Mouse (Mus musculus): ENCODE results near the gene Kdm8. TPM values are rescaled to one million over a fixed set of nuclear protein-coding genes. Genes with fewer than 3 reads are reported as not detected.
"Not testable (repeated sequence)": the region's sequence is repeated elsewhere in the genome, so short reads cannot be mapped to it uniquely, and the experiment has no call there.

The Kdm8 gene
- polyA plus RNA-seq, 1 experiment from 2014 or later, result 8.4 TPM

- H3K9ac ChIP-seq, result no peak overlapping the region
- H3K27me3 ChIP-seq, result no peaks in the 10 kb centered on the region
- 84% methylated on average over 7 of the region's 7 CpGs for WGBS
- no peak for ATAC-seq
- no peak overlapping the region for H3K4me3 ChIP-seq
- no peaks in the 10 kb centered on the region for H3K36me3 ChIP-seq (ENCODE audit: poor library complexity, severe bottlenecking)
- H3K9me3 ChIP-seq (replicated peaks), result no peaks in the 10 kb centered on the region
- H3K4me1 ChIP-seq, result no peaks in the 10 kb centered on the region
- H3K27ac ChIP-seq, result no peak overlapping the region
- no peak overlapping the region for H3K4me2 ChIP-seq
These were observed 16.1 kb upstream of the Kdm8 start for GRCm38 (mm10) chr7:125428381-125428780.

- not testable (repeated sequence) for H3K9ac ChIP-seq; H3K4me3 ChIP-seq; H3K36me3 ChIP-seq (ENCODE audit: poor library complexity, severe bottlenecking); ATAC-seq; H3K27ac ChIP-seq; H3K4me1 ChIP-seq; H3K4me2 ChIP-seq; H3K9me3 ChIP-seq (replicated peaks); H3K27me3 ChIP-seq
- WGBS, result 76% methylated on average over 5 of the region's 5 CpGs
These were observed 15.5 kb upstream of the Kdm8 start for GRCm38 (mm10) chr7:125428816-125429500.

GRCm38 (mm10) chr7:125430170-125430842 is 14.2 kb upstream of the Kdm8 start:
- WGBS, result 74% methylated on average over 7 of the region's 7 CpGs
- Histone ChIP-seq H3K27me3 (no peaks in the 10 kb centered on the region), H3K4me1 (peaks cover 9% of the 10 kb centered on the region; the same call in 1 of the 2 replicates), H3K4me2 (no peak overlapping the region), H3K27ac (no peak overlapping the region), H3K9me3 (replicated peaks) (no peaks in the 10 kb centered on the region), H3K9ac (no peak overlapping the region), H3K4me3 (no peak overlapping the region), H3K36me3 (ENCODE audit: poor library complexity, severe bottlenecking) (no peaks in the 10 kb centered on the region)
- no peak for ATAC-seq

GRCm38 (mm10) chr7:125433874-125434273 is 10.6 kb upstream of the Kdm8 start:
- Histone ChIP-seq H3K9me3 (replicated peaks) (no peaks in the 10 kb centered on the region), H3K4me2 (no peak overlapping the region), H3K4me3 (no peak overlapping the region), H3K27ac (no peak overlapping the region), H3K36me3 (ENCODE audit: poor library complexity, severe bottlenecking) (no peaks in the 10 kb centered on the region), H3K9ac (no peak overlapping the region), H3K4me1 (peaks cover 9% of the 10 kb centered on the region; the same call in 1 of the 2 replicates), H3K27me3 (no peaks in the 10 kb centered on the region)
- ATAC-seq, result no peak
- 92% methylated on average over 3 of the region's 3 CpGs for WGBS

GRCm38 (mm10) chr7:125434666-125435290 is 9.7 kb upstream of the Kdm8 start:
- no peak for ATAC-seq
- WGBS, result 46% methylated on average over 8 of the region's 8 CpGs
- H3K27ac ChIP-seq, result peak overlapping the region; percentile 31; the same call in 1 of the 2 replicates

GRCm38 (mm10) chr7:125442323-125442722 is 2.2 kb upstream of the Kdm8 start:
- peaks cover 21% of the 10 kb centered on the region for H3K4me1 ChIP-seq
- H3K27ac ChIP-seq, result no peak overlapping the region
- H3K4me3 ChIP-seq, result no peak overlapping the region
- H3K9ac ChIP-seq, result no peak overlapping the region
- no peak overlapping the region for H3K4me2 ChIP-seq
- H3K9me3 ChIP-seq (replicated peaks), result peaks cover 7% of the 10 kb centered on the region
- H3K36me3 ChIP-seq (ENCODE audit: poor library complexity, severe bottlenecking), result no peaks in the 10 kb centered on the region
- no peak for ATAC-seq
- no peaks in the 10 kb centered on the region for H3K27me3 ChIP-seq
- WGBS, result 66% methylated on average over 4 of the region's 4 CpGs

More at GRCm38 (mm10) chr7:125434666-125435290, 9.7 kb upstream of the Kdm8 start:
- Histone ChIP-seq H3K4me1 (peaks cover 9% of the 10 kb centered on the region; the same call in 1 of the 2 replicates), H3K27me3 (no peaks in the 10 kb centered on the region), H3K36me3 (ENCODE audit: poor library complexity, severe bottlenecking) (no peaks in the 10 kb centered on the region), H3K4me2 (no peak overlapping the region), H3K9me3 (replicated peaks) (peaks cover 7% of the 10 kb centered on the region), H3K4me3 (no peak overlapping the region), H3K9ac (no peak overlapping the region)

GRCm38 (mm10) chr7:125444076-125444463 is 406 bp upstream of the Kdm8 start:
- peak; percentile 6; the same call in 1 of the 2 replicates for ATAC-seq
- WGBS, result 30% methylated on average over 10 of the region's 10 CpGs

GRCm38 (mm10) chr7:125450678-125451077 is 6.2 kb downstream of the Kdm8 start:
- no peak overlapping the region for H3K4me2 ChIP-seq
- H3K9me3 ChIP-seq (replicated peaks), result no peaks in the 10 kb centered on the region
- H3K27me3 ChIP-seq, result no peaks in the 10 kb centered on the region
- ATAC-seq, result no peak
- no peak overlapping the region for H3K9ac ChIP-seq
- no peak overlapping the region for H3K4me3 ChIP-seq
- H3K36me3 ChIP-seq (ENCODE audit: poor library complexity, severe bottlenecking), result peaks cover 21% of the 10 kb centered on the region
- H3K27ac ChIP-seq, result no peak overlapping the region
- WGBS, result 73% methylated on average over 1 of the region's 1 CpGs
- H3K4me1 ChIP-seq, result peaks cover 5% of the 10 kb centered on the region

More at GRCm38 (mm10) chr7:125444076-125444463, 406 bp upstream of the Kdm8 start:
- peaks cover 21% of the 10 kb centered on the region for H3K4me1 ChIP-seq
- peak overlapping the region; percentile 78 for H3K9ac ChIP-seq
- H3K4me2 ChIP-seq, result peak overlapping the region; percentile 84
- H3K27me3 ChIP-seq, result no peaks in the 10 kb centered on the region
- H3K27ac ChIP-seq, result peak overlapping the region; percentile 96; the same call in 1 of the 2 replicates
- no peaks in the 10 kb centered on the region for H3K36me3 ChIP-seq (ENCODE audit: poor library complexity, severe bottlenecking)
- H3K9me3 ChIP-seq (replicated peaks), result peaks cover 6% of the 10 kb centered on the region
- peak overlapping the region; percentile 61 for H3K4me3 ChIP-seq

GRCm38 (mm10) chr7:125451078-125451477 is 6.6 kb downstream of the Kdm8 start:
- no peak overlapping the region for H3K4me3 ChIP-seq
- peaks cover 1% of the 10 kb centered on the region; the same call in 1 of the 2 replicates for H3K4me1 ChIP-seq
- no peaks in the 10 kb centered on the region for H3K27me3 ChIP-seq
- H3K27ac ChIP-seq, result no peak overlapping the region
- H3K4me2 ChIP-seq, result no peak overlapping the region
- no peak for ATAC-seq
- H3K9ac ChIP-seq, result no peak overlapping the region
- WGBS, result 94% methylated on average over 2 of the region's 2 CpGs
- H3K9me3 ChIP-seq (replicated peaks), result no peaks in the 10 kb centered on the region
- peaks cover 25% of the 10 kb centered on the region for H3K36me3 ChIP-seq (ENCODE audit: poor library complexity, severe bottlenecking)

- no peak overlapping the region for H3K4me2 ChIP-seq
- H3K4me3 ChIP-seq, result no peak overlapping the region
- no peak for ATAC-seq
- 99% methylated on average over 4 of the region's 4 CpGs for WGBS
- H3K27me3 ChIP-seq, result no peaks in the 10 kb centered on the region
- H3K4me1 ChIP-seq, result no peaks in the 10 kb centered on the region
- no peak overlapping the region for H3K27ac ChIP-seq
- H3K9ac ChIP-seq, result no peak overlapping the region
- H3K36me3 ChIP-seq (ENCODE audit: poor library complexity, severe bottlenecking), result peaks cover 33% of the 10 kb centered on the region
- H3K9me3 ChIP-seq (replicated peaks), result no peaks in the 10 kb centered on the region
These were observed 9.2 kb downstream of the Kdm8 start for GRCm38 (mm10) chr7:125453671-125454070.

GRCm38 (mm10) chr7:125462200-125462599 is 17.7 kb downstream of the Kdm8 start:
- no peak overlapping the region for H3K9ac ChIP-seq
- no peak overlapping the region for H3K4me2 ChIP-seq
- peaks cover 33% of the 10 kb centered on the region for H3K36me3 ChIP-seq (ENCODE audit: poor library complexity, severe bottlenecking)
- ATAC-seq, result no peak
- H3K27me3 ChIP-seq, result no peaks in the 10 kb centered on the region
- no peak overlapping the region for H3K27ac ChIP-seq
- no peaks in the 10 kb centered on the region for H3K4me1 ChIP-seq
- H3K4me3 ChIP-seq, result no peak overlapping the region
- WGBS, result 52% methylated on average over 2 of the region's 2 CpGs
- H3K9me3 ChIP-seq (replicated peaks), result no peaks in the 10 kb centered on the region

GRCm38 (mm10) chr7:125469937-125470336 is 25.5 kb downstream of the Kdm8 start:
- Histone ChIP-seq H3K27ac (no peak overlapping the region), H3K4me1 (peaks cover 9% of the 10 kb centered on the region), H3K4me3 (no peak overlapping the region), H3K9me3 (replicated peaks) (no peaks in the 10 kb centered on the region), H3K27me3 (no peaks in the 10 kb centered on the region), H3K9ac (no peak overlapping the region), H3K4me2 (no peak overlapping the region), H3K36me3 (ENCODE audit: poor library complexity, severe bottlenecking) (peaks cover 58% of the 10 kb centered on the region)
- ATAC-seq, result peak; percentile 29; the same call in 1 of the 2 replicates
- WGBS, result 34% methylated on average over 5 of the region's 5 CpGs

Measured in forebrain, embryonic 13.5 days (tissue).